Mouse (Mus musculus): ENCODE measurements around the gene Pidd1. TPM values are rescaled to one million over a fixed set of nuclear protein-coding genes. Genes with fewer than 3 reads are reported as not detected.
"Not testable (repeated sequence)": the region's sequence is repeated elsewhere in the genome, so short reads cannot be mapped to it uniquely, and the experiment has no call there.

The Pidd1 gene
- total RNA-seq, 2 experiments from 2014 or later = 7.5 to 64.8 TPM

GRCm38 (mm10) chr7:141461521-141462332, 17.9 kb upstream of the Pidd1 start:
- no peak for ATAC-seq (replicated peaks; ENCODE audit: low FRiP score, low TSS enrichment, poor library complexity, severe bottlenecking)

- no peak for ATAC-seq (replicated peaks; ENCODE audit: low FRiP score, low TSS enrichment, poor library complexity, severe bottlenecking)
Observed at GRCm38 (mm10) chr7:141460391-141461113, 16.7 kb upstream of the Pidd1 start, which contains the start of gene Cracr2b. Cracr2b (plus strand) TSS chr7:141461094.

GRCm38 (mm10) chr7:141460001-141460390, 16.2 kb upstream of the Pidd1 start:
- no peak for ATAC-seq (replicated peaks; ENCODE audit: low FRiP score, low TSS enrichment, poor library complexity, severe bottlenecking)

- no peak for ATAC-seq (replicated peaks; ENCODE audit: low FRiP score, low TSS enrichment, poor library complexity, severe bottlenecking)
Observed at GRCm38 (mm10) chr7:141459301-141459711, 15.5 kb upstream of the Pidd1 start.

- no peak for ATAC-seq (replicated peaks; ENCODE audit: low FRiP score, low TSS enrichment, poor library complexity, severe bottlenecking)
Observed at GRCm38 (mm10) chr7:141458661-141459060, 14.8 kb upstream of the Pidd1 start.

- ATAC-seq (replicated peaks; ENCODE audit: low FRiP score, low TSS enrichment, poor library complexity, severe bottlenecking) = no peak
Observed at GRCm38 (mm10) chr7:141457986-141458660, 14.3 kb upstream of the Pidd1 start.

- no peak for ATAC-seq (replicated peaks; ENCODE audit: low FRiP score, low TSS enrichment, poor library complexity, severe bottlenecking)
Observed at GRCm38 (mm10) chr7:141457236-141457635, 13.4 kb upstream of the Pidd1 start.

GRCm38 (mm10) chr7:141456739-141457138, 12.9 kb upstream of the Pidd1 start:
- no peak for ATAC-seq (replicated peaks; ENCODE audit: low FRiP score, low TSS enrichment, poor library complexity, severe bottlenecking)

GRCm38 (mm10) chr7:141455610-141456314, 11.9 kb upstream of the Pidd1 start:
- ATAC-seq (replicated peaks; ENCODE audit: low FRiP score, low TSS enrichment, poor library complexity, severe bottlenecking) = peak; percentile 33; the same call in 1 of the 2 replicates

- peak; percentile 78 for ATAC-seq (replicated peaks; ENCODE audit: low FRiP score, low TSS enrichment, poor library complexity, severe bottlenecking)
Observed at GRCm38 (mm10) chr7:141454967-141455551, 11.2 kb upstream of the Pidd1 start, which contains the start of gene Pnpla2. Pnpla2 (plus strand) TSS chr7:141455198.

GRCm38 (mm10) chr7:141453636-141454035, 9.8 kb upstream of the Pidd1 start:
- no peak for ATAC-seq (replicated peaks; ENCODE audit: low FRiP score, low TSS enrichment, poor library complexity, severe bottlenecking)

GRCm38 (mm10) chr7:141451928-141452327, 8.1 kb upstream of the Pidd1 start:
- ATAC-seq (replicated peaks; ENCODE audit: low FRiP score, low TSS enrichment, poor library complexity, severe bottlenecking) = no peak

GRCm38 (mm10) chr7:141447110-141447991, 3.5 kb upstream of the Pidd1 start, which contains the start of gene Rplp2:
Rplp2 (plus strand) TSS chr7:141447370.
- peak; percentile 74 for ATAC-seq (replicated peaks; ENCODE audit: low FRiP score, low TSS enrichment, poor library complexity, severe bottlenecking)

GRCm38 (mm10) chr7:141446374-141446773, 2.5 kb upstream of the Pidd1 start:
- not testable (repeated sequence) for ATAC-seq (replicated peaks; ENCODE audit: low FRiP score, low TSS enrichment, poor library complexity, severe bottlenecking)

GRCm38 (mm10) chr7:141443081-141443821, 574 bp downstream of the Pidd1 start:
- ATAC-seq (replicated peaks; ENCODE audit: low FRiP score, low TSS enrichment, poor library complexity, severe bottlenecking) = peak; percentile 48

GRCm38 (mm10) chr7:141442199-141442598, 1.6 kb downstream of the Pidd1 start:
- ATAC-seq (replicated peaks; ENCODE audit: low FRiP score, low TSS enrichment, poor library complexity, severe bottlenecking) = no peak

GRCm38 (mm10) chr7:141441460-141441859, 2.4 kb downstream of the Pidd1 start:
- ATAC-seq (replicated peaks; ENCODE audit: low FRiP score, low TSS enrichment, poor library complexity, severe bottlenecking) = no peak
